Mouse (Mus musculus): ENCODE data around the gene Irf9. TPM values are rescaled to one million over a fixed set of nuclear protein-coding genes. Genes with fewer than 3 reads are reported as not detected.

Irf9 gene
- polyA plus RNA-seq, 1 experiment from 2014 or later, result 10.4 TPM

DNA sequence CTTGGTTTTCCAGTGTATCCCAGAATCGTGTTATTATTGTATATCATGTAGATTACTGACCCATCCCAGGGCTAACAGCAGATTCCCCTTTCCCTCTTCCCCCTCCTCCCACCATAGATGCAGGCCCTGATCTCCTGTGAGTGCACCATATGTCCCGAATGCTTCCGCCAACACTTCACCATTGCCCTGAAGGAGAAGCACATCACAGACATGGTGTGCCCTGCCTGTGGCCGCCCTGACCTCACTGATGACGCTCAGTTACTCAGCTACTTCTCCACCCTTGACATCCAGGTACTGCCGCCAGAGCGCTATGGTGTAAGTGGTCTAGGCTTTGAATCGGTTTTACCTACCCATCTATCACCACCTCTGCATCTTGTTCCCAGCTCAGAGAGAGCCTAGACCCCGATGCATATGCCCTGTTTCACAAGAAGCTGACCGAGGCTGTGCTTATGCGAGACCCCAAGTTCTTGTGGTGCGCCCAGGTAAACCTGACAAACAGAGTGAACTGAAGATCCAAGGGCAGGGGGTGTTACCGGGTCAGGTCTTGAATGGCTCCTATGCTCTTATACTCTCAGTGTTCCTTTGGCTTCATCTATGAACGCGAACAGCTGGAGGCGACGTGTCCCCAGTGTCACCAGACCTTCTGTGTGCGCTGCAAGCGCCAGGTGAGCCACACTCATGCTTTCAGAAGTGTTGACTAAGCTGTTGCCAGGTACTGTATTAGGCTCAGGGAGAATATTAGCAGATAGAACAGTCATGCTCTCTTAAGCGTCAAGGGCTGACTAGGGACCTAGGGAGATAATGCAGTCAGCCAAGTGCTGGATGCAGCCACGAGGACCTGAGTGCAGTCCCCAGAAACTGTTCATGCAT is 4.6 kb upstream of the Irf9 start:
- Histone ChIP-seq H3K27me3 (replicated peaks) (no peaks in the 10 kb centered on the region), H3K36me3 (peaks cover 95% of the 10 kb centered on the region), H3K4me2 (no peak overlapping the region), H3K9me3 (replicated peaks) (no peaks in the 10 kb centered on the region), H3K9ac (replicated peaks) (no peak overlapping the region), H3K4me3 (replicated peaks) (no peak overlapping the region), H3K4me1 (peaks cover 11% of the 10 kb centered on the region), H3K27ac (replicated peaks) (no peak overlapping the region)
- ATAC-seq (ENCODE audit: low FRiP score), result no peak
- 96% methylated on average over 21 of the region's 21 CpGs for WGBS

DNA sequence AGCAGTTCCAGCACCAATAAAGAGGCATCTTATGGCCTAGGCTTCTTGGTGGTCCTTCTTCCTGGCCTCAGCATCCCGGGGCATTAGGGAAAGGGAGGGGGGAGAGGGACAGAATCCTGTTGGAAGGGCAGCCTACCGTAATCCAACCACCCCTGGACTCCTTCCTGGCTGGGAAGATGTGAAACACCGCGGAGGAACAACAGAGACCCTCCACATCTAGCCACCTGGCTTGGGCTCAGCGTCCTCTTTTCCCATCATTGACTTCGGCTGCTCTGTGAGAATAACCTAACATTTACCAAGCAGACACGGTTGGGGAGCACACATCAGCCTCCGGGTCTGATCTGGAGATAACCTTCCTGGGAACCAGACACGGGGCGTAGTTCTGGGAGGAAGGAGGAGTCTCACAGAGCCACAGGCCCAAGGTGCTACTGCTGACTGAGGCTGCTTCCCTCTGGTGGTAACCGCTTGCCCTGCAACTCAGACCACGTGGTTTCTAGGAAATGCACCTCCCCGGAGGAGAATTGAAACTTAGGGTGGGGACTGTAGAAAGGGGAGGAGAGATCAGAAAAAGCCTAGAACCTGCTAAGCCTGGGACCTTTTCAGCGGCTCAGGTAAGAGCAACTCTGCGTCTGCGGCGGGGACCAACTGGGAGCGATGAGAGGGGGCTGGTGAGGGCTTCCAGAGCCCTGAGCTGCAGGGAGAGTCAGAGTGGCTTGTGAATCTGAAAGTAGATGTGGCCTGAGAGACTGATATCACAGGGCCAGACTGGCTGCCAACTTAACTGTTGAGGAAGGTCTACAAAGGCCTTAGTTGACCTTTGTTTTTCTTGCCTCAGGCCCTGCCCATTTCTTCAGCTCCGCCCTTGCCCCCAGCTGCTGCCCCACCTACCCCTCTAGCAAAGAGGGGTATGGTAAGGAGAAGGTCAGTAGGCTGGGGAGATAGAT is 534 bp downstream of the Irf9 start:
- Histone ChIP-seq H3K4me2 (peak overlapping the region; percentile 54), H3K36me3 (peaks cover 82% of the 10 kb centered on the region), H3K9ac (replicated peaks) (no peak overlapping the region), H3K9me3 (replicated peaks) (no peaks in the 10 kb centered on the region), H3K4me1 (peaks cover 12% of the 10 kb centered on the region), H3K27me3 (replicated peaks) (no peaks in the 10 kb centered on the region), H3K27ac (replicated peaks) (peak overlapping the region; percentile 63; the same call in 1 of the 2 replicates), H3K4me3 (replicated peaks) (peak overlapping the region; percentile 34)
- peak; percentile 86; the same call in 1 of the 2 replicates for ATAC-seq (ENCODE audit: low FRiP score)
- WGBS, result 24% methylated on average over 19 of the region's 19 CpGs

DNA sequence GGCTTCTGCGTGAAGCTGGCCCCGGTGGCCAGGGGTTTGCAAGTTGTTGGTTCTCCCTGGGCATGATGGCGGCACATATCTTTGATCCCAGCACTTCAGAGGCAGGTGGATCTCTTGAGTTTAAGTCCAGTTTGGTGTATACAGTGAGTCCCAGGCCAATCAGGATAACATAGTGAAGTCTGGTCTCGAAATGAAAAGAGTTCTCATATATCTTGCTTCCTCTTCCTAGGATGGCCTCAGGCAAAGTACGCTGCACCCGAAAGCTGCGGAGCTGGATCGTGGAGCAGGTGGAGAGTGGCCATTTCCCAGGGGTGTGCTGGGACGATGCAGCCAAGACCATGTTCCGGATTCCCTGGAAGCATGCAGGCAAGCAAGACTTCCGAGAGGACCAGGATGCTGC is 1.5 kb downstream of the Irf9 start:
- Histone ChIP-seq H3K4me3 (replicated peaks) (no peak overlapping the region), H3K9ac (replicated peaks) (no peak overlapping the region), H3K9me3 (replicated peaks) (no peaks in the 10 kb centered on the region), H3K27me3 (replicated peaks) (no peaks in the 10 kb centered on the region), H3K36me3 (peaks cover 82% of the 10 kb centered on the region), H3K4me2 (peak overlapping the region; percentile 54), H3K4me1 (peaks cover 12% of the 10 kb centered on the region), H3K27ac (replicated peaks) (no peak overlapping the region)
- ATAC-seq (ENCODE audit: low FRiP score), result no peak
- WGBS, result 86% methylated on average over 11 of the region's 11 CpGs

DNA sequence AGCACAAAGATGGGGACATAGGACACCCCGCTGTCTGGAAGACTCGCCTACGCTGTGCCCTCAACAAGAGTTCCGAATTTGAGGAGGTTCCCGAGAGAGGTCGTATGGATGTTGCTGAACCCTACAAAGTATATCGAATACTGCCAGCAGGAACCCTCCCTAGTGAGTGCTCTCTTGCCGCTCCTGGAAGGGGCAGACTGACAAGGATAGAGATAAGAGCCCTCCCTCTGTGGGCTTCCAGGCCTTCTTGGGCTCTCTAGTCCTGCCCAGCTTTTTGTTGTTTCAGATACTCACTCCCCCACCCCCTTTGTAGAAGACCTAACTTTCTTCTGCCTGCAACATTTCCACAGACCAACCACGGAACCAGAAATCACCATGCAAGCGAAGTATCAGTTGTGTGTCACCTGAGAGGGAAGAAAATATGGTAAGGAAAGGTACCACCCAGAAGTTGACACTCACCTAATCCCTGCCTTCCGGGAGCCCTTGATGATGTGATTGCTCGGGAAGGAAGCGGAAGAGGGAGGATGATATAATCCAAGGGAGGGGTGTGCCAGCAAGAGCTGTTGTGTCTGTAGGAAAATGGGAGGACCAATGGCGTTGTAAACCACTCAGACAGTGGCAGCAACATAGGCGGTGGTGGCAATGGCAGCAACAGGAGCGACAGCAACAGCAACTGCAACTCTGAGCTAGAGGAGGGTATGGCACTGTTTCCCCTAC is 2.5 kb downstream of the Irf9 start:
- Histone ChIP-seq H3K36me3 (peaks cover 80% of the 10 kb centered on the region), H3K9me3 (replicated peaks) (no peaks in the 10 kb centered on the region), H3K27me3 (replicated peaks) (no peaks in the 10 kb centered on the region), H3K27ac (replicated peaks) (no peak overlapping the region), H3K4me3 (replicated peaks) (no peak overlapping the region), H3K4me2 (no peak overlapping the region), H3K9ac (replicated peaks) (no peak overlapping the region), H3K4me1 (peaks cover 12% of the 10 kb centered on the region)
- no peak for ATAC-seq (ENCODE audit: low FRiP score)
- WGBS, result 94% methylated on average over 16 of the region's 16 CpGs

DNA sequence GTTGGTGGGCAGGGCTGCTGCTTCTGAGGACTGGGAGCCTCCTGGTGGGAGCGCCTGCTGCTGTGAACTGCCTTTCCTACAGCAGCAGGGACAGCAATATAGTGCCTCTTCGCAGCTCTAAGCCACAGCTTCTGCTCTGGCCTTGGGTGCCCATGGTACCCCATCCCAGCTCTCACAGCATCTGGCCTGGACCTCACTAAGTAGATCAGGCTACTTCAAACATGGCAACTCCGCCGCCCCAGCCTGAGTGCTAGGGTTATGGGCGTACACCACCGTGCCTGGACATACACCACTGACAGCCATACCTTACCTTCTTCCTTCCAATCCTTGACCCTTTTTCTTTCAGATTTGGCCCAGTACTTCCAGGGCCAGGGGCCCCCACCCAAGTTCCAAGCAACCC is 5.0 kb downstream of the Irf9 start:
- Histone ChIP-seq H3K27me3 (replicated peaks) (no peaks in the 10 kb centered on the region), H3K4me1 (peaks cover 11% of the 10 kb centered on the region), H3K36me3 (peaks cover 56% of the 10 kb centered on the region), H3K4me2 (no peak overlapping the region), H3K27ac (replicated peaks) (no peak overlapping the region), H3K4me3 (replicated peaks) (no peak overlapping the region), H3K9ac (replicated peaks) (no peak overlapping the region), H3K9me3 (replicated peaks) (no peaks in the 10 kb centered on the region)
- 95% methylated on average over 6 of the region's 6 CpGs for WGBS
- no peak for ATAC-seq (ENCODE audit: low FRiP score)

DNA sequence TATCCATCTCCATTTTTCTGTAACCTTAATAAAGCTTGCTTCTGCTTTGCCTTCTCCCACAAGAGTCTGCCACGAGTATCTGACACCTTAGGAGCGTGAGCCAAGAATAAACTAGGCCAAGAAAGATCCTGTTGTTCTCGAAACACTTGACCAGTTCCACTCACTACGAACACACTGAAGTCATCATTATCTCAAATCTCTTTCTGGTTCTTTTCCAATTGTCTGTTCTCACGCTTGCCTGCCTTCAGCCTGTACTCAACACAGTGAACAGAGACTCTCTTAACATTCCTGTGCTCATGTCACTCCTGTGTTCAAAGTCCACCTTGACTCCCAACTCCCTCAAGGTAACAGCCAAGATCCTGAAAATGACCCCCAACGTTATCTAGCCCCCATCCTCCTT is 10.0 kb downstream of the Irf9 start:
- no peaks in the 10 kb centered on the region for H3K9me3 ChIP-seq (replicated peaks)
- no peaks in the 10 kb centered on the region for H3K4me1 ChIP-seq
- H3K36me3 ChIP-seq, result peaks cover 23% of the 10 kb centered on the region
- ATAC-seq (ENCODE audit: low FRiP score), result no peak
- H3K27ac ChIP-seq (replicated peaks), result no peak overlapping the region
- WGBS, result 80% methylated on average over 6 of the region's 6 CpGs
- no peak overlapping the region for H3K4me3 ChIP-seq (replicated peaks)
- H3K4me2 ChIP-seq, result no peak overlapping the region
- H3K9ac ChIP-seq (replicated peaks), result no peak overlapping the region
- no peaks in the 10 kb centered on the region for H3K27me3 ChIP-seq (replicated peaks)

DNA sequence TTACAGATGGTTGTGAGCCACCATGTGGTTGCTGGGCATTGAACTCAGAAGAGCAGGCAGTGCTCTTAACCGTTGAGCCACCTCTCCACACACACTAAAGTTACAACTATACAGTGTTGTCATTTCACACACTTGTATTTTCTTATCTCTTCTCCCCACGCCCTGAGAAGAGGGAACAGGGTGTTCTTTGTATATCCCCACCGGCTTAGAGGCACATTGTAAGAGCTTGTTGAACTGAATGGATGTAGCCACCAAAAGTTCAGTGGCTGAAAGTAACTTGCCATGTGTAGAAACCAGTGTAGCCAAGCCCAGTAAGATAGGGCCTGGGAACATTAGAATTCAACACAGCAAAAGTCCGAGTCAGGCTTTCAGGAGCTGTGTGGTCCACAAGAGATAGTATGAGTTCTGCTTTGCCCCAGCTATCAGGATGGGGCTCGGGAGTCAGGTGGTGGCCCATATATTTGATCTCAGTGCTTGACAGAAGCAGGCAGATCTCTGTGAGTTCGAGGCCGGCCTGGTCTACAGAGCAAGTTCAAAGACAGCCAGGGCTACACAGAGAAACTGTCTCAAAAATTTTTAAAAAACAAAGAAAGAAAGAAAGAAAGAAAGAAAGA is 11.3 kb downstream of the Irf9 start:
- H3K9ac ChIP-seq (replicated peaks), result no peak overlapping the region
- peaks cover 10% of the 10 kb centered on the region for H3K36me3 ChIP-seq
- no peak overlapping the region for H3K4me2 ChIP-seq
- H3K27me3 ChIP-seq (replicated peaks), result no peaks in the 10 kb centered on the region
- 80% methylated on average over 7 of the region's 7 CpGs for WGBS
- no peaks in the 10 kb centered on the region for H3K4me1 ChIP-seq
- H3K4me3 ChIP-seq (replicated peaks), result no peak overlapping the region
- no peak for ATAC-seq (ENCODE audit: low FRiP score)
- no peak overlapping the region for H3K27ac ChIP-seq (replicated peaks)
- no peaks in the 10 kb centered on the region for H3K9me3 ChIP-seq (replicated peaks)

DNA sequence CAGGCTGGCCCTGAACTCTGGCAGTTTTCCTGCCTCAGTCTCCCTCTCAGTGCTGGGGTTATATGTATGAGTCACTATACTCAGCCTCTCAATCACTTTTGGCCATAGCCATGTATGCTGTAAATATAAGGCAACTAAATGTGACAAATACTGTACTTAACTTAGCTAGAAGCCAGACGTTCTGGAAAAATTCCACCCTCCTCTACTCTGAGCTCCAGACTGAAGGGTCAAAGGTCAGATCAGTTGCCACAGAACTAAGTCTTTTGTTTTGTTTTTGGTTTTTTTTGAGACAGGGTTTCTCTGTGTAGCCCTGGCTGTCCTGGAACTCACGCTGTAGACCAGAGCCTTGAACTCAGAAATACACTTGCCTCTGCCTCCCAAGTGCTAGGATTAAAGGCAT is 12.5 kb downstream of the Irf9 start:
- ATAC-seq (ENCODE audit: low FRiP score), result no peak
- H3K4me2 ChIP-seq, result no peak overlapping the region
- no peaks in the 10 kb centered on the region for H3K4me1 ChIP-seq
- H3K36me3 ChIP-seq, result no peaks in the 10 kb centered on the region
- no peak overlapping the region for H3K4me3 ChIP-seq (replicated peaks)
- no peaks in the 10 kb centered on the region for H3K27me3 ChIP-seq (replicated peaks)
- 59% methylated on average over 2 of the region's 2 CpGs for WGBS
- H3K9me3 ChIP-seq (replicated peaks), result no peaks in the 10 kb centered on the region
- H3K27ac ChIP-seq (replicated peaks), result no peak overlapping the region
- no peak overlapping the region for H3K9ac ChIP-seq (replicated peaks)

DNA sequence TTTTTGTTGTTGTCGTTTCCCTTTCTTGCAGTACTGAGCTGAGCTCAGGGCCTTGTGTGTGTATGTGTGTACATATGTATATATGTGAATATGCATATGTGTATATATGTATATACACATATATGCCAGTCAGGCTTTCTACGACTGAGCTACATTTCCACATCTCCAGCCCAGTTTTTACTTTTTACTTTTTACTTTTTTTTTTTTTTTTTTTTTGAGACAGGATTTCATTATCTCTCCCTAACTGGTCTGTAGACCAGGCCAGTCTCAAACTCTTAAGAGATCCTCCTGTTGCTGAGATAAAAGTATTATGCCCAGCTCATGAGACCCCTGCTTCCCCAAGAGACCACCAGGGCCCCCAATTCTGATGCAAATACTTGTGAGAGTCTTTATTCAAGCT is 13.5 kb downstream of the Irf9 start:
- WGBS, result 84% methylated on average over 2 of the region's 2 CpGs
- Histone ChIP-seq H3K4me2 (no peak overlapping the region), H3K9me3 (replicated peaks) (no peaks in the 10 kb centered on the region), H3K4me1 (no peaks in the 10 kb centered on the region), H3K27me3 (replicated peaks) (no peaks in the 10 kb centered on the region), H3K27ac (replicated peaks) (no peak overlapping the region), H3K4me3 (replicated peaks) (no peak overlapping the region), H3K9ac (replicated peaks) (no peak overlapping the region), H3K36me3 (no peaks in the 10 kb centered on the region)
- no peak for ATAC-seq (ENCODE audit: low FRiP score)

DNA sequence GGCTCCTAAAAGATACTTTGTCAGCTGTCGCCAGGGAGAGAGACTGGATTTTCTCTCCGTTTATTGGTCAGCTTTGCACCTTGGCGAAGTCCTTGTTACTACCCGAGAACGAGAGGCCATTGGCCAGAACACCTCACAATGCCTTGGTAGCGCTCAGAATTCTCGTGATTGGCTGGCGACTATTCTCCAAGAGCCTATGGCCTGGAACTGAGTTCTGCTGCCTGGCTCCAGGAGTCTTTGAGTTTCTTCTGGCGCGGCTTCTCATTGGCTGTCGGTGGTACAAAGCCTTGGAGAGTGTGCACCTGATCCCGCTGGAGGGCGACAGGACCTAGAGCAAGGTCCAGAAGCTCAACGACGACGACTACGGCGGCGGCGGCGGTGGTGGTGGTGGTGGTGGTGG is 14.5 kb downstream of the Irf9 start, which contains the start of gene Rec8:
Rec8 (plus strand) TSS at position 216 of the 400 bp plus-strand sequence.
- no peaks in the 10 kb centered on the region for H3K9me3 ChIP-seq (replicated peaks)
- H3K4me1 ChIP-seq, result no peaks in the 10 kb centered on the region
- H3K4me3 ChIP-seq (replicated peaks), result peak within 1 kb of the TSS; percentile 37
- no peaks in the 10 kb centered on the region for H3K27me3 ChIP-seq (replicated peaks)
- peak within 1 kb of the TSS; percentile 45 for H3K4me2 ChIP-seq
- H3K27ac ChIP-seq (replicated peaks), result peak within 1 kb of the TSS; percentile 39
- ATAC-seq (ENCODE audit: low FRiP score), result peak; percentile 86
- no peaks in the 10 kb centered on the region for H3K36me3 ChIP-seq
- WGBS, result 18% methylated on average over 21 of the region's 21 CpGs
- H3K9ac ChIP-seq (replicated peaks), result peak within 1 kb of the TSS; percentile 29; the same call in 1 of the 2 replicates

All from neural tube, embryonic 15.5 days (tissue).